14 mouse cellular contexts compared by ENCODE assay signal in genomic region chr16:75837728-75838451, GRCm38 (mm10).
A peak's percentile ranks its signal among the peaks of the same experiment; 100 is the strongest.
DNase-seq lines count a peak whose midpoint lies in the region; ATAC-seq and TF ChIP-seq lines count a peak whose summit lies in the region.
"Had no signal": no experiment of that assay in that cellular context is flagged by ENCODE, and none has a peak within 500 bp of the region (broad histone marks: within the 10 kb centered on the region; RNA-seq: fewer than 3 reads in every experiment).

No protein-coding gene starts in this region.

- no peak overlapping the region for H3K4me2 ChIP-seq in stomach, embryonic 14.5 days (replicated peaks; ENCODE audit: low read depth, low read length)
- H3K4me2 ChIP-seq in stomach, postnatal 0 days (replicated peaks; ENCODE audit: low read depth) = no peak overlapping the region
- peak overlapping the region; percentile 50 for H3K4me2 ChIP-seq in liver, embryonic 14.5 days (ENCODE audit: low read depth)
- H3K4me2 ChIP-seq: limb, embryonic 12.5 days had no signal

- no peak for DNase-seq in stomach, postnatal 0 days (ENCODE audit: low spot score)
- DNase-seq in liver, embryonic 14.5 days (ENCODE audit: low read depth in 3 of 3, low spot score in 3 of 3) = peak; percentile 82 to 91 (median 89)
- DNase-seq in frontal cortex, postnatal 25 days (ENCODE audit: low spot score in 2 of 2) = no peak
- DNase-seq in cerebellum, postnatal 4 days (ENCODE audit: low spot score in 2 of 2) = no peak
- no peak for DNase-seq in ovary, postnatal 10 days (ENCODE audit: low spot score)
- DNase-seq: cerebellum, adult 8-10 months; heart, postnatal 4 days; kidney, adult 2 months; midbrain, embryonic 14.5 days; right cerebral cortex, postnatal 4 days had no signal

- H3K27ac ChIP-seq in stomach, embryonic 14.5 days (ENCODE audit: low read length) = no peak overlapping the region
- H3K27ac ChIP-seq in stomach, postnatal 0 days (replicated peaks) = no peak overlapping the region
- H3K27ac ChIP-seq in liver, embryonic 14.5 days = peak overlapping the region; percentile 87
- H3K27ac ChIP-seq: limb, embryonic 12.5 days had no signal

- no peaks in the 10 kb centered on the region for H3K27me3 ChIP-seq in stomach, embryonic 14.5 days (ENCODE audit: control insufficient read depth, insufficient read depth, low read length)
- H3K27me3 ChIP-seq in stomach, postnatal 0 days (ENCODE audit: control insufficient read depth, insufficient read depth, low read length) = no peaks in the 10 kb centered on the region
- H3K27me3 ChIP-seq in liver, embryonic 14.5 days (ENCODE audit: control insufficient read depth, insufficient read depth, low read length) = no peaks in the 10 kb centered on the region
- H3K27me3 ChIP-seq: limb, embryonic 12.5 days had no signal

- H3K36me3 ChIP-seq in stomach, embryonic 14.5 days (ENCODE audit: control insufficient read depth, insufficient read depth, low read length) = no peaks in the 10 kb centered on the region
- no peaks in the 10 kb centered on the region for H3K36me3 ChIP-seq in stomach, postnatal 0 days (ENCODE audit: control insufficient read depth, insufficient read depth, low read length)
- no peaks in the 10 kb centered on the region for H3K36me3 ChIP-seq in liver, embryonic 14.5 days (replicated peaks; ENCODE audit: control insufficient read depth, insufficient read depth, low read depth)
- H3K36me3 ChIP-seq: limb, embryonic 12.5 days had no signal

- H3K9me3 ChIP-seq in stomach, embryonic 14.5 days (ENCODE audit: control insufficient read depth, low read depth, low read length) = no peaks in the 10 kb centered on the region
- H3K9me3 ChIP-seq in stomach, postnatal 0 days (ENCODE audit: control insufficient read depth, low read length) = no peaks in the 10 kb centered on the region
- no peaks in the 10 kb centered on the region for H3K9me3 ChIP-seq in liver, embryonic 14.5 days (ENCODE audit: control insufficient read depth, low read length)
- H3K9me3 ChIP-seq: limb, embryonic 12.5 days had no signal

- TF ChIP-seq CTCF in stomach, postnatal 0 days (IDR thresholded peaks at IDR 0.05; ENCODE audit: low read depth) = no peak
- TF ChIP-seq CTCF in liver, embryonic 14.5 days (IDR thresholded peaks at IDR 0.05; ENCODE audit: low read depth) = no peak

- H3K4me1 ChIP-seq in stomach, embryonic 14.5 days (ENCODE audit: control insufficient read depth, insufficient read depth, low read length) = no peaks in the 10 kb centered on the region
- no peaks in the 10 kb centered on the region for H3K4me1 ChIP-seq in stomach, postnatal 0 days (replicated peaks; ENCODE audit: control insufficient read depth, insufficient read depth)
- peaks cover 28 to 33% of the 10 kb centered on the region in 2 experiments for H3K4me1 ChIP-seq in liver, embryonic 14.5 days (replicated peaks; ENCODE audit: control insufficient read depth in 2 of 2, insufficient read depth in 2 of 2, low read length in 1 of 2)
- H3K4me1 ChIP-seq: limb, embryonic 12.5 days had no signal

- no peak overlapping the region for H3K9ac ChIP-seq in stomach, embryonic 14.5 days (replicated peaks; ENCODE audit: low read depth, low read length)
- no peak overlapping the region for H3K9ac ChIP-seq in stomach, postnatal 0 days (ENCODE audit: low read length)
- peak overlapping the region; percentile 23; the same call in 1 of the 2 replicates for H3K9ac ChIP-seq in liver, embryonic 14.5 days (replicated peaks)
- H3K9ac ChIP-seq: limb, embryonic 12.5 days had no signal

- 86% methylated on average over 5 of the region's 5 CpGs for WGBS in stomach, embryonic 14.5 days
- 82% methylated on average over 5 of the region's 5 CpGs for WGBS in stomach, postnatal 0 days
- 43% methylated on average over 5 of the region's 5 CpGs for WGBS in liver, embryonic 14.5 days (ENCODE audit: insufficient replicate concordance)

- ATAC-seq in stomach, embryonic 14.5 days (ENCODE audit: insufficient number of reproducible peaks, insufficient read depth, low FRiP score, low read depth) = peak; percentile 49; the same call in 1 of the 2 replicates
- ATAC-seq in stomach, postnatal 0 days (ENCODE audit: low FRiP score, low TSS enrichment) = no peak
- ATAC-seq in erythroid progenitor cell, adult 5-6 weeks (replicated peaks; ENCODE audit: low FRiP score, poor library complexity, severe bottlenecking) = peak; percentile 92
- ATAC-seq in liver, embryonic 14.5 days (ENCODE audit: insufficient read depth) = peak; percentile 92
- ATAC-seq: Patski had no signal

- no peak overlapping the region for H3K4me3 ChIP-seq in stomach, embryonic 14.5 days (ENCODE audit: low read depth, low read length)
- no peak overlapping the region for H3K4me3 ChIP-seq in stomach, postnatal 0 days (ENCODE audit: low read depth, low read length)
- 0 out of 4 replicates have a peak overlapping the region, but pooled peaks of 1 of the 2 experiments have one; percentile 11 for H3K4me3 ChIP-seq in liver, embryonic 14.5 days (ENCODE audit: insufficient read depth in 1 of 2, low read depth in 2 of 2, low read length in 2 of 2)
- H3K4me3 ChIP-seq: limb, embryonic 12.5 days had no signal

- no peak for TF ChIP-seq EP300 in stomach, postnatal 0 days (optimal IDR thresholded peaks at IDR 0.05)
- peak; percentile 99 for TF ChIP-seq EP300 in liver, embryonic 14.5 days (IDR thresholded peaks at IDR 0.05; ENCODE audit: low read depth)

Comparison
In these comparisons a context has a peak if more than half of its experiments do, and no peak if none do; other contexts are left out.
1. DNase-seq: peak in liver, embryonic 14.5 days (3 of 3); none in stomach, postnatal 0 days (single experiment), frontal cortex, postnatal 25 days (0 of 2), cerebellum, postnatal 4 days (0 of 2) and ovary, postnatal 10 days (single experiment).